Mouse (Mus musculus) myocyte (in vitro differentiated cells): ENCODE results near the gene Timm8a2. TPM values are rescaled to one million over a fixed set of nuclear protein-coding genes. Genes with fewer than 3 reads are reported as not detected.
A peak's percentile ranks its signal among the peaks of the same experiment; 100 is the strongest.

ENCODE experiments used
- H3K27me3 ChIP-seq: one replicate; pipeline ENCODE4 v1.6.1; 2011; ENCODE audit not compliant: control insufficient read depth, insufficient read depth, insufficient read length
- H3K36me3 ChIP-seq: one replicate; pipeline ENCODE4 v1.6.1; 2011; ENCODE audit not compliant: control insufficient read depth, insufficient read depth
- H3K4me2 ChIP-seq: one replicate; pipeline ENCODE4 v1.6.1; 2011; ENCODE audit warnings: low read depth, control low read depth
- H3K4me3 ChIP-seq: one replicate; pipeline ENCODE4 v1.5.1; 2011; ENCODE audit warnings: mild to moderate bottlenecking, control low read depth, moderate library complexity
- H3K79me2 ChIP-seq: one replicate; pipeline ENCODE4 v1.6.1; 2011; ENCODE audit not compliant: control insufficient read depth, insufficient read depth
- H3ac ChIP-seq: one replicate; pipeline ENCODE4 v1.6.1; 2011; ENCODE audit not compliant: control insufficient read depth, insufficient read length
- CEBPB ChIP-seq: IDR thresholded peaks from 2 replicates; pipeline ENCODE4 v1.6.1; 2011; ENCODE audit warnings: mild to moderate bottlenecking, moderate library complexity; ENCODE audit not compliant: poor library complexity, insufficient read depth, severe bottlenecking
- E2F4 ChIP-seq: IDR thresholded peaks from one replicate; pipeline ENCODE4 v1.6.1; 2011; ENCODE audit warnings: mild to moderate bottlenecking, control low read depth, moderate library complexity; ENCODE audit not compliant: insufficient read depth
- MAX ChIP-seq: IDR thresholded peaks from one replicate; pipeline ENCODE4 v1.6.1; 2011; ENCODE audit warnings: low read depth, mild to moderate bottlenecking, control low read depth
- MYOD1 ChIP-seq, 3 experiments: IDR thresholded peaks; one replicate each; pipeline ENCODE4 v1.6.1; 2011; ENCODE audit warnings: control low read depth in 2 of 3, low read depth in 2 of 3, mild to moderate bottlenecking in 2 of 3, moderate library complexity in 1 of 3; ENCODE audit not compliant: insufficient read length in 2 of 3, control insufficient read depth in 1 of 3
- MYOG ChIP-seq, 3 experiments: IDR thresholded peaks; one replicate each; pipeline ENCODE4 v1.6.1; 2011; ENCODE audit warnings: control low read depth in 2 of 3, low read depth in 2 of 3, mild to moderate bottlenecking in 2 of 3; ENCODE audit not compliant: insufficient read length in 2 of 3, control insufficient read depth in 1 of 3, insufficient read depth in 1 of 3
- POLR2A ChIP-seq: IDR thresholded peaks from one replicate; pipeline ENCODE4 v1.6.1; 2011; ENCODE audit warnings: low read depth, mild to moderate bottlenecking, control low read depth, moderate library complexity; ENCODE audit not compliant: insufficient read length
- POLR2AphosphoS2 ChIP-seq: IDR thresholded peaks from one replicate; pipeline ENCODE4 v1.6.1; 2011; ENCODE audit warnings: low read depth, control low read depth; ENCODE audit not compliant: insufficient read length
- REST ChIP-seq: IDR thresholded peaks from one replicate; pipeline ENCODE4 v1.6.1; 2011; ENCODE audit warnings: mild to moderate bottlenecking, control low read depth, moderate library complexity; ENCODE audit not compliant: insufficient read depth, insufficient read length
- SRF ChIP-seq: IDR thresholded peaks from one replicate; pipeline ENCODE4 v1.6.1; 2011; ENCODE audit warnings: low read depth; ENCODE audit not compliant: control insufficient read depth, insufficient read length
- TCF12 ChIP-seq: IDR thresholded peaks from one replicate; pipeline ENCODE4 v1.6.1; 2011; ENCODE audit warnings: mild to moderate bottlenecking, control low read depth; ENCODE audit not compliant: poor library complexity, insufficient read depth, severe bottlenecking
- TCF3 ChIP-seq: IDR thresholded peaks from one replicate; pipeline ENCODE4 v1.6.1; 2011; ENCODE audit warnings: low read depth, control low read depth; ENCODE audit not compliant: insufficient read length
- USF1 ChIP-seq: IDR thresholded peaks from one replicate; pipeline ENCODE4 v1.6.1; 2011; ENCODE audit warnings: low read depth, mild to moderate bottlenecking, control low read depth, moderate library complexity
- polyA plus RNA-seq: library from polyadenylated mRNA; unstranded; fragments of >200 nt; fragmentation: generic; extraction: Trizol; gene quantifications from one replicate; pipeline ENCODE4 v1.2.1, GENCODE M21; 2012; ENCODE audit warnings: missing spikeins

The Timm8a2 gene
- polyA plus RNA-seq, result not detected

GRCm38 (mm10) chr14:122034451-122034850 is at the start of gene Timm8a2:
TSS of gene Timm8a2 (plus strand) at chr14:122034674.
- H3K79me2 ChIP-seq, result no peaks in the 10 kb centered on the region
- H3K4me2 ChIP-seq, result no peak within 1 kb of the TSS
- H3K36me3 ChIP-seq, result no peaks in the 10 kb centered on the region
- no peak within 1 kb of the TSS for H3ac ChIP-seq
- H3K27me3 ChIP-seq, result no peaks in the 10 kb centered on the region
- no peak within 1 kb of the TSS for H3K4me3 ChIP-seq
- no peak for TF ChIP-seq MAX
- TF ChIP-seq CEBPB, result no peak
- no peak for TF ChIP-seq USF1
- TF ChIP-seq MYOG (IDR thresholded peaks at IDR 0.05; ENCODE audit: control insufficient read depth in 1 of 3, insufficient read depth in 1 of 3, insufficient read length in 2 of 3, low read depth in 2 of 3), result no peak
- no peak for TF ChIP-seq SRF
- TF ChIP-seq REST, result no peak
- TF ChIP-seq POLR2A, result no peak
- no peak for TF ChIP-seq MYOD1 (IDR thresholded peaks at IDR 0.05; ENCODE audit: control insufficient read depth in 1 of 3, insufficient read length in 2 of 3, low read depth in 2 of 3)
- TF ChIP-seq TCF3, result no peak
- TF ChIP-seq POLR2AphosphoS2, result no peak
- TF ChIP-seq TCF12, result no peak
- TF ChIP-seq E2F4, result no peak

GRCm38 (mm10) chr14:121985477-121985876 is 49.0 kb upstream of the Timm8a2 start:
- Histone ChIP-seq H3K4me3 (no peak overlapping the region), H3K27me3 (no peaks in the 10 kb centered on the region), H3K79me2 (no peaks in the 10 kb centered on the region), H3K36me3 (no peaks in the 10 kb centered on the region), H3ac (no peak overlapping the region), H3K4me2 (no peak overlapping the region)
- TF ChIP-seq SRF, result no peak
- TF ChIP-seq CEBPB, result no peak
- no peak for TF ChIP-seq POLR2AphosphoS2
- no peak for TF ChIP-seq POLR2A
- no peak for TF ChIP-seq TCF12
- TF ChIP-seq USF1, result no peak
- no peak for TF ChIP-seq MYOD1 (IDR thresholded peaks at IDR 0.05; ENCODE audit: control insufficient read depth in 1 of 3, insufficient read length in 2 of 3, low read depth in 2 of 3)
- TF ChIP-seq TCF3, result no peak
- no peak for TF ChIP-seq REST
- TF ChIP-seq MYOG (IDR thresholded peaks at IDR 0.05; ENCODE audit: control insufficient read depth in 1 of 3, insufficient read depth in 1 of 3, insufficient read length in 2 of 3, low read depth in 2 of 3), result no peak
- TF ChIP-seq MAX, result no peak
- TF ChIP-seq E2F4, result no peak

- Histone ChIP-seq H3K79me2 (no peaks in the 10 kb centered on the region), H3K4me2 (no peak overlapping the region), H3ac (no peak overlapping the region), H3K36me3 (no peaks in the 10 kb centered on the region), H3K4me3 (no peak overlapping the region), H3K27me3 (no peaks in the 10 kb centered on the region)
- TF ChIP-seq USF1, result no peak
- no peak for TF ChIP-seq TCF12
- no peak for TF ChIP-seq SRF
- no peak for TF ChIP-seq MYOG (IDR thresholded peaks at IDR 0.05; ENCODE audit: control insufficient read depth in 1 of 3, insufficient read depth in 1 of 3, insufficient read length in 2 of 3, low read depth in 2 of 3)
- TF ChIP-seq REST, result no peak
- TF ChIP-seq POLR2AphosphoS2, result no peak
- no peak for TF ChIP-seq E2F4
- no peak for TF ChIP-seq MAX
These were observed 48.4 kb upstream of the Timm8a2 start for GRCm38 (mm10) chr14:121986028-121986427.

DNA sequence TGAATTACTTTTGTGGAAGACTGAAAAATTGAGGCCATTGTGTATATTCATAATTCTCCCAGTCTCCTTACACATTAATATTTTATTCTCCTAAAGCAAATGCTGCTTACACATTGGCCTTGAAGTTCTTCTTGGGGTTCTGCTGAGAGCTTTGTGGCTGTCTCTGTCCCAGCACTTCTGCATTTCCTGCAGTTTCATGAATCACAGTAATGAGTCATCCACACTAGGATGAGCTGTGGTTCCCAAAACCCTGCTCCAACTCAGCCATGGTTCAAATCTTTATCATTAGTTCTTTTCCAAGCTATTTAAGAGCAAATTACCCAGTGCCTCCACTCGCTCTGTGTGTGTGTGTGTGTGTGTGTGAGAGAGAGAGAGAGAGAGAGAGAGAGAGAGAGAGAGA is 47.2 kb upstream of the Timm8a2 start:
- H3K79me2 ChIP-seq, result no peaks in the 10 kb centered on the region
- no peak overlapping the region for H3K4me3 ChIP-seq
- peak overlapping the region; percentile 41 for H3K4me2 ChIP-seq
- TF ChIP-seq CEBPB, result 0 out of 2 replicates have a peak, but pooled peaks have one; percentile 13
- TF ChIP-seq USF1, result no peak
- H3ac ChIP-seq, result no peak overlapping the region
- no peaks in the 10 kb centered on the region for H3K36me3 ChIP-seq
- no peaks in the 10 kb centered on the region for H3K27me3 ChIP-seq

- no peaks in the 10 kb centered on the region for H3K36me3 ChIP-seq
- H3K4me3 ChIP-seq, result no peak overlapping the region
- no peaks in the 10 kb centered on the region for H3K79me2 ChIP-seq
- TF ChIP-seq POLR2A (no peak), REST (no peak), TCF12 (no peak), MYOG (IDR thresholded peaks at IDR 0.05; ENCODE audit: control insufficient read depth in 1 of 3, insufficient read depth in 1 of 3, insufficient read length in 2 of 3, low read depth in 2 of 3) (no peak), SRF (no peak), CEBPB (no peak), MYOD1 (IDR thresholded peaks at IDR 0.05; ENCODE audit: control insufficient read depth in 1 of 3, insufficient read length in 2 of 3, low read depth in 2 of 3) (no peak), TCF3 (no peak), POLR2AphosphoS2 (no peak), MAX (no peak), E2F4 (no peak), USF1 (no peak)
- no peak overlapping the region for H3ac ChIP-seq
- peak overlapping the region; percentile 41 for H3K4me2 ChIP-seq
- H3K27me3 ChIP-seq, result no peaks in the 10 kb centered on the region
These were observed 46.8 kb upstream of the Timm8a2 start for GRCm38 (mm10) chr14:121987691-121988090.
